Mouse (Mus musculus) heart, embryonic 13.5 days (tissue): ENCODE results near the gene Ppp1r15b. TPM values are rescaled to one million over a fixed set of nuclear protein-coding genes. Genes with fewer than 3 reads are reported as not detected.

Experiments
- ATAC-seq: fragments of 200-750 bp; cut with Nextera tagmentation; 2 replicates; pipeline ENCODE4 v1.8.0; 2017; ENCODE audit warnings: moderate TSS enrichment; ENCODE audit not compliant: insufficient number of reproducible peaks, low FRiP score, low TSS enrichment; ENCODE audit errors: extremely low read depth
- H3K27ac ChIP-seq: fragments of 300-500 bp; sonication (generic); replicated peaks from 2 replicates; pipeline ENCODE4 v1.5.1; 2015; ENCODE audit warnings: moderate library complexity, mild to moderate bottlenecking, inconsistent platforms
- H3K27me3 ChIP-seq: fragments of 300-500 bp; sonication (generic); replicated peaks from 2 replicates; pipeline ENCODE4 v1.6.1; 2015; ENCODE audit warnings: mild to moderate bottlenecking, inconsistent platforms
- H3K36me3 ChIP-seq: fragments of 300-500 bp; sonication (generic); 2 replicates; pipeline ENCODE4 v1.6.1; 2015; ENCODE audit warnings: mild to moderate bottlenecking, inconsistent platforms
- H3K4me1 ChIP-seq: fragments of 300-500 bp; sonication (generic); 2 replicates; pipeline ENCODE4 v1.6.1; 2015; ENCODE audit warnings: inconsistent platforms
- H3K4me2 ChIP-seq: fragments of 300-500 bp; sonication (generic); 2 replicates; pipeline ENCODE4 v1.6.1; 2015; ENCODE audit warnings: inconsistent platforms, mild to moderate bottlenecking, moderate library complexity
- H3K4me3 ChIP-seq: fragments of 300-500 bp; sonication (generic); 2 replicates; pipeline ENCODE4 v1.5.1; 2015; ENCODE audit warnings: moderate library complexity, mild to moderate bottlenecking, inconsistent platforms
- H3K9ac ChIP-seq: fragments of 300-500 bp; sonication (generic); 2 replicates; pipeline ENCODE4 v1.6.1; 2015; ENCODE audit warnings: inconsistent platforms, mild to moderate bottlenecking, moderate library complexity
- H3K9me3 ChIP-seq: fragments of 300-500 bp; sonication (generic); 2 replicates; pipeline ENCODE4 v1.6.1; 2016; ENCODE audit warnings: inconsistent platforms
- WGBS: fragments of 180-500 bp; shearing (Covaris S2); methylation state at CpG from one replicate; pipeline ENCODE4 v1.1.7; 2015; ENCODE audit warnings: mixed read lengths; 5-methylcytosine and 5-hydroxymethylcytosine counted together
- polyA plus RNA-seq: library from polyadenylated mRNA; unstranded; fragments of >200 nt; fragmentation: Nextera tagmentation; extraction: Ambion mirVana; gene quantifications from 2 replicates; pipeline ENCODE4 v1.2.1, GENCODE M21; 2015

The Ppp1r15b gene
- polyA plus RNA-seq, 1 experiment from 2014 or later, result 24.8 TPM

GRCm38 (mm10) chr1:133135808-133136207 is 4.9 kb downstream of the Ppp1r15b start:
- peaks cover 67% of the 10 kb centered on the region for H3K36me3 ChIP-seq
- peak overlapping the region; percentile 96 for H3K4me3 ChIP-seq
- H3K9ac ChIP-seq, result peak overlapping the region; percentile 45; the same call in 1 of the 2 replicates
- H3K27ac ChIP-seq, result no peak overlapping the region
- H3K4me2 ChIP-seq, result peak overlapping the region; percentile 95
- H3K9me3 ChIP-seq, result no peaks in the 10 kb centered on the region
- WGBS, result 60% methylated on average over 5 of the region's 5 CpGs
- H3K27me3 ChIP-seq, result no peaks in the 10 kb centered on the region
- H3K4me1 ChIP-seq, result peaks cover 35% of the 10 kb centered on the region
- no peak for ATAC-seq

DNA sequence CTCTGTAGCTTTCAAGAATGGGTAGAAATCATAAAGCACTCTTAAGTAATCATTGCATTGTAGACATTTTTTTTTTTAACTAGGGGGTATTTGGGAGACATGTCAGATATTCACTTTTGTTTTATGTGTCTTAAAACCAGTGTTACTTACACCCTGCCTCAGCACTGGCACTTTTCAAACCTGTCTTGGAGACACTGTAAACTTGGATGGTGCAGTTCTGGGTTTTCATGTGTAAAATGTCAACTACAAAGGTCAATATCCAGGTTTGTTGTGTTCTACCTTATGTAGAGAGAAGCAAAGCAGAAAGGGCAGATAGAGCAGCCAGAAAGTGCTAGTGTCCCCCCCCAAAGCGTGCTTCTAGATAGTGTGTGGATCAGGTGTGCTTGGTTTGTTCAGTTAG is 7.5 kb downstream of the Ppp1r15b start:
- Histone ChIP-seq H3K4me1 (peaks cover 28% of the 10 kb centered on the region), H3K27ac (no peak overlapping the region), H3K9me3 (no peaks in the 10 kb centered on the region), H3K36me3 (peaks cover 81% of the 10 kb centered on the region), H3K27me3 (no peaks in the 10 kb centered on the region), H3K9ac (no peak overlapping the region), H3K4me2 (no peak overlapping the region), H3K4me3 (no peak overlapping the region)
- no peak for ATAC-seq
- WGBS, result 92% methylated on average over 1 of the region's 1 CpGs

DNA sequence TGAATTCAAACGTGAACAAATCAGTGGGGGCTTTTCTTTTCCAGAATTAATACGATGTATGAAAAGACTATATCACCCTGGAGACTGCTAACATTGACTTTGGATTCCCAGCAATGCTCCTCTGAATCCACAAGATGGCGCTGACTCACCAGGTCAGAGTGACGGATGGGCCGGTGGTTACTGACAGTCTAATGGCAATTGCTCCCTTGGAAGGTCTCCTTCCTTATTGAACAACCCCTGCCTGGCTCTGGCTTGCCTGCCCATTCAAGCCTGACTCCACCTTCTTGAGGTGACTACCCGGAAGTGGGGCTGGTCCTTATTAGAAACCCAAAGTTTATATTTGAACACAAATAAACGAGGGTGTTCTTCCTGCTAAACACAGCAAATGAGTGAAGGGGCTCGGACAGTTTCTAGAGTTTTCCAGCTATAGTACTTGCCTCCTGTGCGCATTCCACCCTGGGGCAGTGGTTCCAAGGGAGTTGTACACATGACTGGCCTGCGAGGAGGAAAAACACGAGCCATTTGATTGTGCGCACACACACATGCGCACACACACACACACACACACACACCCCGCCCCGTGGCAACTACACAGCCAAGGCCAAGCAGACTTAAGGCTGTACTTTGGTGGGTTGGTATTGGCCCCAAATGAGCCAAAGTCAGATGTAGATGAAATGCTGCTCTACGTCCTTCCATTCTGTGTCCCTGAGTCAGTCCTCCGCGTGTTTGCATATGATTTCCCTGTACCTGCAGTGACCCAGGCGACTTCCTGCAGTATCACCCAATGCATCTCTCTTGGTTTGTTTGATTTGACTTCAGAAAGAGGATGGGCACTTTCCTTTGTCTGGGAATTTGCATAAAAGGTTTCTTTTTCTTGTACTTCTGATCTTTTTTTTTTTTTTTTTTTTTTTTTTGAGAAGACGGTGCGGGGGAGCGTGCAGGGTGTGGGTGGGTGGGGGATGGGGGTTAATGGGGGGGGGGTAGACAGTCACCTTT is 15.4 kb downstream of the Ppp1r15b start:
- Histone ChIP-seq H3K9me3 (peaks cover 10% of the 10 kb centered on the region; the same call in 1 of the 2 replicates), H3K9ac (no peak overlapping the region), H3K4me2 (no peak overlapping the region), H3K36me3 (peaks cover 18% of the 10 kb centered on the region), H3K4me3 (no peak overlapping the region), H3K27ac (no peak overlapping the region), H3K27me3 (no peaks in the 10 kb centered on the region), H3K4me1 (no peaks in the 10 kb centered on the region)
- 62% methylated on average over 22 of the region's 22 CpGs for WGBS
- no peak for ATAC-seq

GRCm38 (mm10) chr1:133147324-133147723 is 16.4 kb downstream of the Ppp1r15b start:
- H3K4me3 ChIP-seq, result no peak overlapping the region
- peaks cover 10% of the 10 kb centered on the region for H3K36me3 ChIP-seq
- no peak overlapping the region for H3K27ac ChIP-seq
- no peak overlapping the region for H3K4me2 ChIP-seq
- no peak overlapping the region for H3K9ac ChIP-seq
- ATAC-seq, result no peak
- 79% methylated on average over 5 of the region's 5 CpGs for WGBS
- H3K4me1 ChIP-seq, result no peaks in the 10 kb centered on the region
- H3K27me3 ChIP-seq, result no peaks in the 10 kb centered on the region
- H3K9me3 ChIP-seq, result peaks cover 10% of the 10 kb centered on the region; the same call in 1 of the 2 replicates

- H3K9ac ChIP-seq, result no peak overlapping the region
- H3K9me3 ChIP-seq, result peaks cover 10% of the 10 kb centered on the region; the same call in 1 of the 2 replicates
- H3K4me2 ChIP-seq, result no peak overlapping the region
- 90% methylated on average over 8 of the region's 8 CpGs for WGBS
- H3K27me3 ChIP-seq, result no peaks in the 10 kb centered on the region
- H3K4me3 ChIP-seq, result no peak overlapping the region
- ATAC-seq, result no peak
- H3K4me1 ChIP-seq, result no peaks in the 10 kb centered on the region
- H3K36me3 ChIP-seq, result peaks cover 4% of the 10 kb centered on the region; the same call in 1 of the 2 replicates
- no peak overlapping the region for H3K27ac ChIP-seq
Measured at GRCm38 (mm10) chr1:133148122-133148521, 17.2 kb downstream of the Ppp1r15b start.

- no peaks in the 10 kb centered on the region for H3K27me3 ChIP-seq
- no peak for ATAC-seq
- H3K36me3 ChIP-seq, result peaks cover 4% of the 10 kb centered on the region; the same call in 1 of the 2 replicates
- H3K4me1 ChIP-seq, result no peaks in the 10 kb centered on the region
- WGBS, result 85% methylated on average over 2 of the region's 2 CpGs
- no peak overlapping the region for H3K9ac ChIP-seq
- no peak overlapping the region for H3K27ac ChIP-seq
- H3K4me3 ChIP-seq, result no peak overlapping the region
- H3K4me2 ChIP-seq, result no peak overlapping the region
- peaks cover 10% of the 10 kb centered on the region; the same call in 1 of the 2 replicates for H3K9me3 ChIP-seq
Measured at GRCm38 (mm10) chr1:133150556-133150955, 19.6 kb downstream of the Ppp1r15b start.

GRCm38 (mm10) chr1:133152213-133152612 is 21.3 kb downstream of the Ppp1r15b start:
- H3K36me3 ChIP-seq, result peaks cover 4% of the 10 kb centered on the region; the same call in 1 of the 2 replicates
- peaks cover 6% of the 10 kb centered on the region; the same call in 1 of the 2 replicates for H3K27me3 ChIP-seq
- 84% methylated on average over 3 of the region's 3 CpGs for WGBS
- H3K4me3 ChIP-seq, result no peak overlapping the region
- no peak overlapping the region for H3K4me2 ChIP-seq
- H3K9me3 ChIP-seq, result peaks cover 10% of the 10 kb centered on the region; the same call in 1 of the 2 replicates
- no peak for ATAC-seq
- no peak overlapping the region for H3K27ac ChIP-seq
- H3K4me1 ChIP-seq, result no peaks in the 10 kb centered on the region
- no peak overlapping the region for H3K9ac ChIP-seq

DNA sequence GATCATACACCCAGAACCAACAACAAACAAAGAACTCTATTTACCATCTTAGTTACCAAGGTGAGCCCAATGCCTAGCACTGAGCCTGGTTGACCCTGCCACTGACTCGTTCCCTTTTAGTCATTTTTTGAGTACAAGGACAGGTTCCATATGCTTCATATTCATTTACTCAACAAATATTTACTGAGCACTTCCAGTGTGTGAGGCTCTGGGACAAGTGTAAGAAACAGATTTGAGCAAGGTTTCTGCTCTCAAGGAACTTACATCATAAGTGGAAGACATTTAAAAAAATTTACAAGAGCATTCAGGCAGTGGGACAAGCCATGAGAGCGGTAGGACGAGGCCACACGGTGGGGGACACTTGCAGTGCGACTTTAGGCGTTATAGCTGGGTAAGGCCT is 24.3 kb downstream of the Ppp1r15b start:
- Histone ChIP-seq H3K4me3 (no peak overlapping the region), H3K27ac (no peak overlapping the region), H3K36me3 (no peaks in the 10 kb centered on the region), H3K27me3 (peaks cover 14% of the 10 kb centered on the region), H3K4me2 (no peak overlapping the region), H3K4me1 (peaks cover 12% of the 10 kb centered on the region), H3K9ac (no peak overlapping the region), H3K9me3 (no peaks in the 10 kb centered on the region)
- 77% methylated on average over 6 of the region's 6 CpGs for WGBS
- ATAC-seq, result no peak

DNA sequence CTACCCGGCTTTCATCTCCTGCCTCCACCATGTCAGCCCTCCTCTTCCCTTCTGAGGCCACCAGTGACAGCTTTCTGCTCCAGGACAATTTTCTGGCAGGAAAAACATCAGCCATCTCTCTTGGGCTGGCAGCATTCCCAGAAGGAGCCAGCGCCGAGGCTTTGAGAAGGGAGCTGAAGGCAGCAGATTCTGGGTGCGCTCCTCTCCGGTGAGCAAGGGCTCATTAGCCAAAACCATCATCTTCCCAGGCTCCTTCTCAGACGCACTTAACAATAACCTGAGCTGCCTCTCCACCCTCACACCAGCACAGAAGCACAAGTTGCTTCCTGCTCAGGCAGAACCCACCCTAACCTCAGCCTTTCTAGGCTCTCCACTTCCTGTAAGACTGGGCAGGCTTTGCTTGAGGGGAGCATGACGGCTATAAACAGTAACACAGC is 28.2 kb downstream of the Ppp1r15b start:
- WGBS, result 28% methylated on average over 7 of the region's 7 CpGs
- peak overlapping the region; percentile 43; the same call in 1 of the 2 replicates for H3K27ac ChIP-seq
- H3K9ac ChIP-seq, result peak overlapping the region; percentile 28; the same call in 1 of the 2 replicates
- H3K4me1 ChIP-seq, result peaks cover 23% of the 10 kb centered on the region
- no peaks in the 10 kb centered on the region for H3K9me3 ChIP-seq
- no peak for ATAC-seq
- peak overlapping the region; percentile 25 for H3K4me2 ChIP-seq
- peaks cover 52% of the 10 kb centered on the region for H3K27me3 ChIP-seq
- H3K36me3 ChIP-seq, result no peaks in the 10 kb centered on the region
- 0 out of 2 replicates have a peak overlapping the region, but pooled peaks have one; percentile 8 for H3K4me3 ChIP-seq

DNA sequence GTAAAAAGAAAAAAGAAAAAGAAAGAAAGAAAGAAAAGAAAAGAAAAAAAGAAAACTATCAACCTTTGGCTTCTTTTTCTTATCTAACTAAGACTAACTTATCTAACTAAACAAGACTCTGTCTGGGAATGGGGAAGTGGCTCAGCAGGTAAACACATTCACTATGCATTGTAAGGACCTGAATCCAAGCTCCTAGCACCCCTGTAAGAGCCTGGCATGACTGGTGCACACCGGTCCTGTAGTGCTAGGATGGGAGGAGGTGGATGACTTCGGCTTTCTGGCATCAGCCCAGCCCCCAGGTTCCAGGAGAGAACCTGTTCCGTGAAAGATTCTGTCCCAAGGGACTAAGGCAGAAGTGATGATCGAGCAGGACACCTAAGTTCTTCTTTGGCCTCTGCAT is 30.6 kb downstream of the Ppp1r15b start:
- no peak overlapping the region for H3K27ac ChIP-seq
- peaks cover 72% of the 10 kb centered on the region for H3K27me3 ChIP-seq
- ATAC-seq, result no peak
- no peaks in the 10 kb centered on the region for H3K9me3 ChIP-seq
- H3K9ac ChIP-seq, result no peak overlapping the region
- H3K4me3 ChIP-seq, result no peak overlapping the region
- 63% methylated on average over 4 of the region's 4 CpGs for WGBS
- no peak overlapping the region for H3K4me2 ChIP-seq
- peaks cover 31% of the 10 kb centered on the region for H3K4me1 ChIP-seq
- no peaks in the 10 kb centered on the region for H3K36me3 ChIP-seq

- ATAC-seq, result no peak
- no peaks in the 10 kb centered on the region for H3K36me3 ChIP-seq
- H3K9ac ChIP-seq, result no peak overlapping the region
- H3K4me2 ChIP-seq, result no peak overlapping the region
- WGBS, result 62% methylated on average over 10 of the region's 10 CpGs
- no peak overlapping the region for H3K4me3 ChIP-seq
- peaks cover 31% of the 10 kb centered on the region for H3K4me1 ChIP-seq
- H3K27ac ChIP-seq, result no peak overlapping the region
- H3K9me3 ChIP-seq, result no peaks in the 10 kb centered on the region
- peaks cover 74% of the 10 kb centered on the region for H3K27me3 ChIP-seq
Measured at GRCm38 (mm10) chr1:133162046-133162445, 31.1 kb downstream of the Ppp1r15b start.
